Mouse (Mus musculus) urinary bladder, adult 18-20 months (tissue): ENCODE measurements at regions not wholly inside any gene's neighbourhood (a gene's known extent, or its start where the extent isn't known, plus 50 kb on each side); places are given as distances from the start of the nearest gene placed in this dataset.

Source experiments
- DNase-seq, 2 experiments: peaks; one replicate each; pipeline ENCODE4 v3.0.0; 2022; ENCODE audit warnings: low spot score in 2 of 2, mixed read lengths in 2 of 2

DNA sequence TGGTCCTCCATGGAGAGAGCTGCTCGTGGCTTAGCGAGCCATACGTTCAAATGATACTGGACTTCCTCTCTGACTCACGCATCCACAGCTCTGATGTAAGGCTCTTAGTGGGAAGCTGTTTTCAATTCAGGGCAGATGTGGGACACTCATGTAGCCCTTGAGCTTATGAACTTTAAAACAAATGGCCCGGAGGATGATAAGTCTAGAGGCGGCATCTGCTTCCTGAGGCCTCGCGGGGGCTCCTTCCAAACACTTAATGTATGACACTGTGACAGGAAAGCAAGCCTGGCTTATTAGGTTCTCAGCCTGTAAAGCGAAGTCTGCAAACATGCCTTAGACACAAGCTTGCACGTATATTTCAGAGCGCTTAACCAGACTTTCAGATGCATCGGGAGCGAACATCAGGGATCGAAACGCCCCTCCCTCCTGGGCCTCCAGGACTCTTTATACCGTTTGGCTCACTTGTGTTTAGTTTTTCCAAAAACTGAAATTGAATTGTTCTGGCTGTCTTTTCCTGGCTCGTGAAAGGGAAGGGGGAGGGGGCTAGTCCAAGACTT, 59.4 kb upstream of the Sash1 start:
- DNase-seq = no peak

DNA sequence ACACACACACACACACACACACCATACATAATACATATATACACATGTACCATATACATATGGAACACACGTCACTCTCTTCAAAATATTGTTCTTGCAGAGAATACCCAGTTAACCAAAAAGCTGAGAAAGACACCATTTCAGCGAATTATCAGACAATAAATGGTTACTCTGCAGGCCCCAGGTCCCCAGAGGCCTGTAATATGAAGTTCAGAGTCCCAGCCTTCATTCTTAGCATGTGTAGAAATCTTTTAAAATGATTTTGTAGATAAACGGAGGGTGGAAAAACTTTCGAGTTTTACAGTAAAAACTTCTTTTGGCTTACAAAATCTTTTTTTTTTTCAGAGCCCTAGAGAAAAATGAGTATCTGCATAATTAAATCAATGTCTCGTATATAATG, 58.7 kb upstream of the Sash1 start:
- DNase-seq = no peak

DNA sequence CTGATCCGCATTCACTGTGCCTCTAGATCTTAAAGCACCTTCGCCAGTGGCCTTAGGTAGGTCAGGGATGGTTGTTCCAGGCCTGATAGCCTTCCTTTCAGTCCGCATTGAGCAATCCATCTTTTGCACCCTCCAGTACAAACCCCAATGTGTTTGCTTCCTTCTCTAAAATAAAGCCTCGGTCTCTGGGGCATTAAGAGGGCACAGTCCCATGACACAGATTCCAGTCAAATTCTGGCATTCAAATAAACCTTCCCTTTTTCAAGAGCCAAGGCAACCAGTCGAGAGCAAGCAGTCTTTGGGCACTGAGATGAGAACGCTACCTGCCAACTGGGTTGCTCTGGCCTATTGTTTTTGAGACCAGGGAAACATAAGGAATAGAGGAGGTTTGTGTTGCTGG, 57.8 kb upstream of the Sash1 start:
- no peak for DNase-seq

DNA sequence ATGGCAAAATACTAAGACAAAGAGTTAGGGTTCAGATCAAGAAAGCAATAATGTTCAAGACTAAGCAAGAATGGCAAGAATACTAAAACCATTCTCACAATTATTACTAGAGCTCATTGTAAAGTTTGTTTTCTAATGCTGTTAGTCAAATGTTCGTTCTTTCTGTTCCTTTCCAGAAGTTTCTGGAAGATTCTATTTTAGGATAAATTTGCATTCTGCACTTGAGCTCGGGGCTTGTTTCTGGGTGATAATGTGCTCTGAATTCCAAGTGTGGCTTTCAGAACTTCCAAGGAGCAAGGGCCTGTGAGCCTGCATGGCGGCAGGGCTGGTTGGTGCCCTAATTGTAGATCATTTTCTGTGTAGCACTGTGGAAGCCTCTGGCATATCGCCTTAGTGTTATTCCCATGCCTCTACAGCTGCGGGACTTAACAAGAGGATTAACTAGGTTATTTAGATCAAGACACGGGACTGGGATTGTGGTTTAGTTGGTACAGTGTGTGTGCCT, 57.1 kb upstream of the Sash1 start:
- no peak for DNase-seq

DNA sequence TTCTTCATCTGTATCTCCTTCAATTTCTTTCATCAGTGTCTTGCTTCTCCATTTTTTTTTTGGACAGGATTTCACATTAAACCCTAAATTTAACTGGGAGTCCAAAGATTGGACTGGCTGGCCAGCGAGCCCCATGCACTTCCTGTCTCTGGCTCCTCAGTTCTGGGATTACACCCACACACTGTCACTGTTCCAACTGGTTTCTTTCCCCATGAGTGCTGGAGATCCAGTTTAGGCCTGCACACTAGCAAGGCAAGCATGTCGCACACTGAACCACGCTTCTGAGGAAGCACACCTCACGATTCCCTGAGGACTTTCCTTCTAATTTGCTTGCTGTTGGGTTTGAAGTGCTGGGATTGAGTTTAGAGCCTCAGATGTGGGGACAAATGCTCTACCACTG, 50.5 kb upstream of the Sash1 start:
- DNase-seq = no peak
